Mouse (Mus musculus) lung, adult 2 months (tissue): ENCODE data around the gene C130074G19Rik. TPM values are rescaled to one million over a fixed set of nuclear protein-coding genes. Genes with fewer than 3 reads are reported as not detected.

Experiments
- DNase-seq: peaks from one replicate; pipeline ENCODE4 v3.0.0; 2022
- H3K4me1 ChIP-seq: fragments of 200-500 bp; 2 replicates; pipeline ENCODE4 v1.6.1; 2011; ENCODE audit warnings: low read length; ENCODE audit not compliant: control insufficient read depth, insufficient read depth
- H3K4me3 ChIP-seq: fragments of 200-500 bp; replicated peaks from 2 replicates; pipeline ENCODE3; 2011; ENCODE audit warnings: low read depth, mild to moderate bottlenecking, control low read depth, low read length; ENCODE audit errors: extremely low read depth
- CTCF ChIP-seq: fragments of 200-500 bp; IDR thresholded peaks from 2 replicates; pipeline ENCODE4 v1.5.1; 2011; ENCODE audit warnings: mild to moderate bottlenecking, low read length, control low read depth; ENCODE audit not compliant: insufficient read depth
- POLR2A ChIP-seq: fragments of 200-500 bp; IDR thresholded peaks from 2 replicates; pipeline ENCODE4 v1.6.1; 2011; ENCODE audit warnings: low read depth, mild to moderate bottlenecking, control low read depth, low read length, borderline replicate concordance; ENCODE audit errors: extremely low read depth
- WGBS: fragments of 180-500 bp; shearing (Covaris S2); methylation state at CpG from one replicate; pipeline ENCODE4 v1.1.7; 2018; 5-methylcytosine and 5-hydroxymethylcytosine counted together
- polyA plus RNA-seq: library from polyadenylated mRNA; depleted of rRNA; stranded (reverse); fragments of >200 nt; gene quantifications from 2 replicates; pipeline ENCODE4 v1.2.3, GENCODE M21; 2012; rRNA removed

Gene C130074G19Rik
- polyA plus RNA-seq: 23.9 and 31.7 TPM in 2 replicates

DNA sequence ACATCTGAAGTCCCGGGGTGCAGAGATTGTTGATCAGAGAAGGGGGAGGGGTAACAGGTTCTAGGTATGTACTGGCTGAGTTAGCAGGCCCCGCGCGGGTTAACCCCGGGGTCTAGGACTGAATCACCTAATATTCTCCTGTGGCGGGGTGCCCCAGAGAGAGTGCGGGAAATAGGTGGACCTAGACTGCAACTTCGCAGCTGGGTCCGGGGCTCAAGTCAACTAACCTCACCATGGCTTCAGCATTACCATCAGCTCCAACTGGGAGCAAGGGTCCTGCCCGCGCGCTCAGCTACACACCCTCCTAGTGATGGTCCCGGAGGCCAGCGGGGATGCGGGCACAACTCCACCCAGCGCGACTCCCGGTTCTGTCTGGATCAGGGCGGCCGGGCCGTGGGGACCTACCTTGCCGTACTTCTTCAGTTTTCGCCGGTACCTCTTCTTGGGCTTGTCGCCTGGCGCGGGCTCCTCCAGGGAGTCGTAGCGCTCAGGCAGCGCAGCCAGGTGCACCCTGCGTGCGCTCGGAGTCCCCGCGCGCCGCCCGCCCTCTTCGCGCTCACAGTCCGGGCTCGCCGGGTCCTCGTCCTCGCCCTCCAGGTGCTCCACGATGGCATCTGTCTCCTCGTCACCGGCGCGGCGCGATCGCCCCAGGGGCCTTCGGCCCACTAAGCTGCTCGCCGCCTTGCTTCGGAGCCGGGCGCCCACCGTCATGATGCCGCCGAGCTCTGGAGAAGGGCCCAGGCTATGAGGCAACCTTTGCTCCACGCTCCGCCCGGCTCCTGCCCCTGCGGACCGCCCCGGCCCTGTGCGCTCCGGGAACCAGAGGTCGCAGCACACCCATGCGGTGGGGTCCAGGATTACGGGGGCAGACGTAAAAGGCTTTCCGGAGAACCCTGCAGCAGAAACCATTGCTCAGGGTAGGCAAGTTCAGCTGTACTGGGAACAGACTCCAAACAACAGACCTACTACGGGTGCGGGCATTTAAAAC is at the start of gene C130074G19Rik:
Gene C130074G19Rik, minus strand, starts transcription at position 938 of the 988 bp plus-strand sequence.
- WGBS: 3% methylated on average over 77 of the region's 77 CpGs
- TF ChIP-seq POLR2A (peak; percentile 65; the same call in 1 of the 2 replicates), CTCF (peak; percentile 63)
- Histone ChIP-seq H3K4me3 (peak within 1 kb of the TSS; percentile 79), H3K4me1 (no peaks in the 10 kb centered on the region; the same call in 1 of the 2 replicates)
- peak; percentile 74 for DNase-seq

DNA sequence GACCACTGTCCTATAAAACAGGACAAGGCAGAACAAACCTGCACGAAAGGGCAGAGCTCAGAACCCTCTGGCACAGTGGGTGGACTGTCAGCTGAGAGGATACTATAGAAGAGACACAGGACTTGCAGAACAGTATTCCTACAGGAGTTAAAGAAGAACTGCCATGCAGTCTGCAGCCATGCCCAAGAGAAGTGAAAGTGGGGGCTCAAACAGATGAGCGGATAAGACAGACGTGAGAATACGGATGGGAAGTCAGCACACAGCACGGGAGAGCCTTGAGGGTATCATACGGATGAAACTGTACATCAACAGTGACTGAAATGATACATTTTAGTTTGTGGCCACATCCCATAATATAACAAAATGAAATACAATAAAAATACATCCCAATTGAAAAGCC is 48.1 kb upstream of the C130074G19Rik start:
- H3K4me1 ChIP-seq: no peaks in the 10 kb centered on the region
- no peak for TF ChIP-seq POLR2A
- DNase-seq: no peak
- no peak overlapping the region for H3K4me3 ChIP-seq
- WGBS: 85% methylated on average over 6 of the region's 6 CpGs

DNA sequence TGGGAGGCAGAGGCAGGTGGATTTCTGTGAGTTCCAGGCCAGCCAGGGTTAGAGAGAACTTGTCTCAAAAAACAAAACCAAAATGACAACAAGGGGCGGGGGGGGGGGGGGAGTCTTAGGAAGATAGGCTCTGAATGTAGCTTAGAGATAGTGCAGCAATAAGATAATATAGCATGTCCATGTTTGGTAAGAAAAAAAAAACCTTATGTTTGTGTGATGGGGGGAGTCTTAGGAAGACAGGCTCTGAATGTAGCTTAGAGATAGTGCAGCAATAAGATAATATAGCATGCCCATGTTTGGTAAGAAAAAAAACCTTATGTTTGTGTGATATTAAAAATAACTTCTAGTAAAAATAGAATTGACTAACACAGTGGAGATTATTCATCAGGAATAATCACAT is 45.4 kb upstream of the C130074G19Rik start:
- no peak overlapping the region for H3K4me3 ChIP-seq
- no peak for DNase-seq
- WGBS: 72% methylated on average over 1 of the region's 1 CpGs
- H3K4me1 ChIP-seq: no peaks in the 10 kb centered on the region
- TF ChIP-seq POLR2A: no peak
- no peak for TF ChIP-seq CTCF

DNA sequence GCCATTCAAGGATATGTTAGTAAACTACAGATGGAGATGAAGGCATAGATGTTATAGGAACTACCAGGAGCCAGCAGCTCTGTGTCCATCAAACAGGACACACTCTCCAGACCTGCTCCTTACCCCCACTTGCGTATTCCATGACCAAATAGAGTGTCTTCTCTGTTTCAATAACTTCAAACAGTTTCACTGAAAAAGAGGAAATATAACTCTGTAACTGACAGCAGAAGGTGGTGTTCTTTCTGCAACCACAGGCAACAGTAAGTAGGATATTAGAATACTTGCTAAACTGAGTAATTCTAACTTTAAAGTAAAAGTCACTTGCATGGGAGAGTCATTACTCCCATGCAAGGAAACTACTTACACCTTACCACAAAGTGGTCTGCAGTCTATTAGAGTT is 44.9 kb upstream of the C130074G19Rik start:
- no peak overlapping the region for H3K4me3 ChIP-seq
- TF ChIP-seq POLR2A: no peak
- TF ChIP-seq CTCF: no peak
- H3K4me1 ChIP-seq: no peaks in the 10 kb centered on the region
- 79% methylated on average over 1 of the region's 1 CpGs for WGBS
- DNase-seq: no peak

DNA sequence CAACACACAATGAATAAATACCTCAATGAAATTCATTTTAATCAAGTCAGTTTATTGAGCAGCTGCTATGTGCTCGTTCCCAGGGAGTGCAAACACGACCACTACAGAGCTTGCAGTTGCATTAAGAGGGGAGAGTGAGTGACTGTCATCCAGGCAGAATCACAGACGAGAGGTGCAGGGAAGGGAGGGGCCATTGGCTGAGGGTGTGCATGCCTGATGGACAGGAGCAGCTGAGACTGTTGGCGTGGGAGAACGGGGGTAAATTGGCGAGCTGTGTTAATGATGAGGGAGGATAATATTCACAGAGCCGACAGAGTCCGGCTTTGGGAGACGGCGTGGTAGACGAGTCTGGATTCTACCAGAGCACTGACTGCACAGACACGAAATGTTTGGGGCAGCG is 39.8 kb upstream of the C130074G19Rik start:
- Histone ChIP-seq H3K4me3 (no peak overlapping the region), H3K4me1 (no peaks in the 10 kb centered on the region)
- TF ChIP-seq CTCF (no peak), POLR2A (no peak)
- 88% methylated on average over 13 of the region's 13 CpGs for WGBS
- DNase-seq: no peak

DNA sequence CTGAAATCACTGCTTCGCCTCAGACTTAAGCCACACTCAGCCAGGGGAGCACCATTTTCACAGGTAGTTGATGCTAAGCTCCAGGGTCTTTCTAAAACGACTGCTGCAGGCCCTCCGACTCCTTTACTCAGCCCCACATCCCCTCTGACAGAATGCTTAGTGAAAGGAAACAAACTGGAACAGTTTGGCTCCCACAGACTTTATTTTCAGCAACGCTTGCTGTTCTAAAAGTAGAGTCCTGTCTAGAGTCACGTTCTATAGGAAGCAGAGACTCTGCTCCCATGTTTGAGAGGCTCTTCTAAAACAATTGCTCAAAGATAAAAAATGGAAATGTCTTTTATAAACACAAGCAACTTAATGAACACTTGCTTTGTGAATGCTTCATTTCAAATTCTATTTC is 37.0 kb upstream of the C130074G19Rik start:
- Histone ChIP-seq H3K4me1 (no peaks in the 10 kb centered on the region), H3K4me3 (no peak overlapping the region)
- DNase-seq: no peak
- TF ChIP-seq POLR2A (no peak), CTCF (no peak)
- WGBS: 72% methylated on average over 5 of the region's 5 CpGs

DNA sequence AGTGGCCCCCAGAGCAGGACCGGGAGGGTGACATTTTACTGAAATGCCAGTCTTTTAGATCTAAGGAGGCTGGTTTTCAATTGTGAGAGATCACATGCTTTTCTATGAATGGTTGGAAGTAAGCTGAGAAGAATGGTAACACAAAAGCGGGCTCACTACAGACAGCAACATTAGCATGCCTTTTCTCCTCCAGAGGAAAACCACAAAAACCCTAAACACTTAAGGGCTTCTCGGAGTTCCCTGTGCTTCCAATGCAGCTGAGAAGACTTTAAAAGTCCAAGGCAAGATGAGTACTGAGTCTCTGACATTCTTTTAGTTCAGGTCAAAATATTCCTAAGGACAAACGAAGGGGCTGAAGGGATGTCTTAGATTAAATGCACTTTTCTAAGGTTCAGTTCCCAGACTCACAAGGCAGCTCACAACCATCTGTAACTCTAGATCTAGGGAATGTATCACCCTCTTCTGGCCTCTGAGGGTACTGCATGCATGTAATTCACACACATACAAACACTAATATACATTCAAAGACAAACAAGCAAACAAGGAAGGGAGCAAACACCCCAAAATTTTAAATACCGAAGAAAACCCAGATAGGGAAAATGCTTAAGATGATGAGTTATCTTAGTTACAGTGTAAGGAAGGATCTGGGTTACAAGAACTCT is 35.3 kb upstream of the C130074G19Rik start:
- no peaks in the 10 kb centered on the region for H3K4me1 ChIP-seq
- WGBS: 83% methylated on average over 5 of the region's 5 CpGs
- no peak for TF ChIP-seq CTCF
- no peak for TF ChIP-seq POLR2A
- H3K4me3 ChIP-seq: no peak overlapping the region
- DNase-seq: no peak

DNA sequence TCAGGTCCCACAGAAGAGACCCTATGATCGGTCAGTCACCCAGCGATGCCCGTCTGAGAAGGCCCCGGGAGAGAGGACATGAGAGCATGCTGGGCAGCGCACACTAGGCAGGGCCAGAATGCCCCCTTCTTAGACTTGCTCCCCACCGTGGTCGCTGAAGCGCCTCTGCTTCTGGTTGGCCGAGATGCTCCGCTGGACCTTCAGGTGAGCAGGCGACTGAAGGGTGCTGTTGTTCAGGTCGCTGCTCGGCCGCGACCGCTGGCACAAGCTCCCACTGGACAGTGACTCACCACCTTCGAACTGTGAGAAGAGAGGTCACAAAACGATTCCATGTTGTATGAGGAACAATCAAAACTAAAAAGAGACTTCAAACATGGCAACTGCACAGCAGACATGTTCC is 29.3 kb upstream of the C130074G19Rik start:
- Histone ChIP-seq H3K4me3 (no peak overlapping the region), H3K4me1 (peaks cover 3% of the 10 kb centered on the region; the same call in 1 of the 2 replicates)
- TF ChIP-seq CTCF (no peak), POLR2A (no peak)
- WGBS: 94% methylated on average over 18 of the region's 18 CpGs
- DNase-seq: no peak

DNA sequence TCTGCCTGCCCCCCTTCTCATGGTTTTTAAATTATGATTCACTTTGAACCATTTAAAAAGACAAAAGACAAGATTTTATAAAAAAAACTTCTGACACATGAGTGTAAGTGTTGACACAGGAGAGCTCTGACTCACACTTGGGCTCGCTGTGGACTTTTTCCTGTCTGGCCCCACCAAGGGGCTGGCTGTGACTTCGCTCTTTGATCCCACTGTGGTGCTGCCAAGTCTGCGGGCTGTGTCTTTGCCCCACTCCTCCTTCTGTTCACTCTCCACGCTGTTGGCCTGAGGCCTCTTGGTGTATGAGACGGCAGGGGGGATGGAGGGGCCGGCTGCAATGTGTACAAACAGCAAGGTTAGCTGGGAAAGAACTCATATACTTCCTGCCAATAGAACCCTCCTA is 28.8 kb upstream of the C130074G19Rik start:
- TF ChIP-seq POLR2A: no peak
- no peak for TF ChIP-seq CTCF
- peaks cover 3% of the 10 kb centered on the region; the same call in 1 of the 2 replicates for H3K4me1 ChIP-seq
- 26% methylated on average over 6 of the region's 6 CpGs for WGBS
- DNase-seq: no peak
- no peak overlapping the region for H3K4me3 ChIP-seq
